Mouse (Mus musculus) yolk sac, embryonic 10.5 days (tissue): ENCODE data around the gene Rpl11.
A peak's percentile ranks its signal among the peaks of the same experiment; 100 is the strongest.

Experiments used
- DNase-seq: peaks from one replicate; pipeline ENCODE4 v3.0.0-alpha.2; 2017; ENCODE audit warnings: low spot score

Gene Rpl11

DNA sequence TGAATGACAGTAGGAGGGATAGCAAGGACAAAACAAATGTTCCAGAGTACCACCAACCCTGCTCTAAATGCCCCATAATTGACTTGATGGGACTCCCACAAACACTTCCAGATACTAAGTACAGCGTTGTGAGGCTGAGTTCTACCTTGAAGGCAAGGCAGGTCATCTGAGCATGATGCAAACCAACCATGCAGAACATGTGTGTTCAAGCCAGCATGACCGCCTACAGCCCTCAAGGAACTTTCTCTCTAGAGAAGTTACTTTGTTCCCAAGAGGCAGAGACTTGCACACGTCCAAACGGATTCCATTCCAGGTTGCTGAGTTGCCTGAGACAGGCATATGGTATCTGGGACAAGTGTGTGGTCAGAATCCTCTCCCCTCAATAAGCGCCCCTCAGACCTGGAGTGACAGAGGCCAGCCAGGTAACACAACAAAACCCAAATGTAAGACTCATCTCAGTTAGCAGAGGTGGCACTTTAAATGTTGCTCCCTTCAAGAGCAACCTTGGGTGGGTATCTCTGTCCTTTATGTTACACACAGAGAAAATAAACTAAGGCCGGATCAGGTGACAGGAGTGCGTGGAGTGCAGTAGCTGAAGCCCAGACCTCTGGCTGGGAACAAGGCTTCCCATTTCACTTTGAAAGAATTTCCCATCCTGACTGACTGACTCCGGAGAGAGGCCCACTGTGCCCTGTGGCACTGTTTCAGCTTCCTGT is 25.7 kb downstream of the Rpl11 start:
- DNase-seq: no peak

DNA sequence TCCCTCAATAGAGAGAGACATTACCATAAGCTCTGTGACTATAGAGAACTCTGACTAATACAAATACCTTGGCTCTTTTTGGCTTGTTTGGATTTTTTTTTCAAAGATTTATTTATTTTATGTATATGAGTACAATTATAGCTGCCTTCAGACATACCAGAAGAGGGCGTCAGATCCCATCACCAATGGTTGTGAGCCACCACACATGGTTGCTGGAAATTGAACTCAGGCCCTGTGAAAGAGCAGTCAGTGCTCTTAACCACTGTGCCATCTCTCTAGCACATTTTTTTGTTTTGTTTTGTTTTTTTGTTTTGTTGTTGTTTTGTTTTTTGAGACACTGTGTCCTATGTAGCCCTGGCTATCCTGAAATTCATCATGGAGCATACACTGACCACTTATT is 27.9 kb downstream of the Rpl11 start:
- DNase-seq: no peak

GRCm38 (mm10) chr4:136022924-136023323 is 30.3 kb downstream of the Rpl11 start:
- DNase-seq: no peak

DNA sequence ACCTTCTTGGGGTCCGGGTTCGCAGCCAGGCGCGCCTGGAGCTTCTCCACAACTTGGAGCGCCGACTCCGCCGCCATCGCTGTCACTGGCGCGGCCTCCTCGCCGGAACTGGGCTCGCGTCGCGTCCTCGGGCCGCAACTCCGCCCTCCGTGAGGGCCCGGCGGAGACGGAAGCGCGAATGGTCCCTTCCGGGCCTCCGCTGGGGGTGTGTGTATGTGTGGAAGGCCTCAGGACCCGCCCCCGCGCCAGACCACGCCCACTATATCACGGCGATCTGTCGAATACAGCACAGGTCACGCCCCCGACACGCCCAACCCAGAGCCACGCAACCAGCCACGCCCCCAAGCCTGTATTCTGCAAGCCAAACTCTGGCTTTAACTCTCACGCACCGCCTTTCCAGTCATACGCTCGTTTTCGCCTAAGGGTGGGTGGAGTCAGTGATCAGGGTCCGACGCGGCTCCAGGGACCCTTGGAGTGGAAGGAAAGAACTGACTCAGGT is 31.6 kb downstream of the Rpl11 start, which contains the start of gene Eloa:
TSS of gene Eloa (minus strand) at position 215 of the 499 bp plus-strand sequence.
- DNase-seq: peak; percentile 100

GRCm38 (mm10) chr4:136020743-136021548 is 32.3 kb downstream of the Rpl11 start:
- DNase-seq: peak; percentile 51

DNA sequence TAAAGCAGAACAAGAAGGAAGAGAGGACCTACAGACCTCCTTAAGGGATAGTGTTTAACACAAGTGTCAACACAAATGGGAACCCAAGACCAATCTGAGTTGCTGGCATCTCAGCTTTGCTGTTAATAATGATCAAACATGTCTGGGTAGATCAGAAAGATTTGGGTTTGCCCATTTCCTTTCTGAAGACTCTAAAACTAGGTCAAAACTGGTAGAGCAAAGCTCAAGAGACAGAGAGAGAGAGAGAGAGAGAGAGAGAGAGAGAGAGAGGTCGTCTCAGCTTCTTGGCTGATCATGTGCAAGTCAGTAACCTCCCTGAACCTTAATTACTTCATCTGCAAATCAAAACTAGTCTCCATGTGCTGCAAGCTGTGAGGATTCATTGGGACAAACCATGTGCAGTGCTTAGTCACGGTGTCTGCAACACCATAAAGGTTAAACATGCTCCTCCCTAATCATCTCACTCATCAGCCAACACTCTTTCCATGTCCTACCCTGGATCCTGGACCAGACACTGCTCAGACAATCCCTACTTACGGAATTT is 37.1 kb downstream of the Rpl11 start:
- DNase-seq: no peak

DNA sequence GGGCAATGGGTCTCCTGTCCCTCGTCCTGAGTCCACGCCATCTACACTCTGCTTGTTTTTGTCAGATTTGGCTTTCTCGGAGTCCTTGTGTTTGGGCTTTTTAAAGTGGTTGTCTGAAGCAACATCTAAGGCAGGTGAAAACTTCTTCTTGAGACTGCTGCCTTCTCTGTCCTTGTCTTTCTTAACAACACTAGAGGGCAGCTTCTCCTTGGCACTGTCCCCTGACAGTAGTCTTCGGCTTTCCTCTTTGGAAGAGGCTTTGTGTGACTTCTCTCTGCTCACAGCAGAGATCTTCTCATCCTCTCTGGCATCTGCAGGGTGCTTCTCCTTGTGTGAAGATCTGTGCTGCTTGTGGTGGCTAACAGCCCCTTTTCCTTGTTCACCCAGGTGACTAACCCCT is 42.6 kb downstream of the Rpl11 start:
- no peak for DNase-seq

DNA sequence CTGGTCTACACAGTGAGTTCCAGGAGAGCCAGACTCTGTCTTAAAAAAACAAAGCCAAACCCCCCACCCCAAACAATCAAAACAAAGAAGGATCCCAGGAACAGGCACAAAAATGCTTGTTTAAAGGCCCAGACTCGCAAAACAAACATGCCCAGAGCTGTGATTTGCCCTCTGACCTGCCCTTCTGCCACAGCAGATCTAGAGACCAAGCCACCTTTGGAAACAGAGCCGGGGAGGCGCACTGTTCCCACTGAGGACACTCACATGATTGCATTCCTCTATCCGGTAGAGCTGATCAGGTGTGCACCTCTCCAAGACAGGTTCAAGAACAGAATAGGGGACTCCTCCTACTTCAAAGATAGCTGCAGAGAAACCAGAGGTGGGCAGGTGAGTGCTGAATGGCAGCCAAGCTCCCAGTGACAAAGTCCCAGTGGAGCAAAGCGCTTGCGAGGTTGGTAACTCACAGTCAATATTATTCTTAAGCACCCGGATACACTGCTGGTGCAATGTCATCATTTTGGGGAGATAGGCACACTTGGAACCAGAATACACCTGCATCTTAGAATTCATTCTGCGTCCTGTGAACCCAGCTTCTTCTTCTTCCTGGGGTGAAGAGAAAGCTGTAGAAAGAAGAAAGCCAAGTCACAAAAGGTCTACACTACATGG is 44.3 kb downstream of the Rpl11 start:
- peak; percentile 82 for DNase-seq

DNA sequence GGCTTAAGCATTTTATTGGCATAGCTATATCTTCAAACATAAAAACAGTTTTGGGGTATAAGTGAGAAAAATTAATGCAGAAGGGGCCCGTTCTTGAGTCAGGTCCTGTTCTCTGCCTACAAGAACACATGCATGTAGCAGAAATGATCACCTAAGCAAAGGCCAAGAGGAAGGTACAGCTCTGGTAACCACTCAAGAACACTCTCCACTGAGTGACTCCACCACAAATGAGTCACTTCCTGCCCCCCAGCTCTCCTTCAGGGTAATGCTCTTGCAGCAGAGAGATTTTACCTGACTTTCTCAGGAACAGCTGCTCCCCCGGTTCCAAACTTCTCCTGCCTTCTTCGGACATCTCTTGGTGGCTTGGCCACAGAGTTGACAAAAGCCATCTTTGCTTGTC is 46.4 kb downstream of the Rpl11 start:
- DNase-seq: no peak

DNA sequence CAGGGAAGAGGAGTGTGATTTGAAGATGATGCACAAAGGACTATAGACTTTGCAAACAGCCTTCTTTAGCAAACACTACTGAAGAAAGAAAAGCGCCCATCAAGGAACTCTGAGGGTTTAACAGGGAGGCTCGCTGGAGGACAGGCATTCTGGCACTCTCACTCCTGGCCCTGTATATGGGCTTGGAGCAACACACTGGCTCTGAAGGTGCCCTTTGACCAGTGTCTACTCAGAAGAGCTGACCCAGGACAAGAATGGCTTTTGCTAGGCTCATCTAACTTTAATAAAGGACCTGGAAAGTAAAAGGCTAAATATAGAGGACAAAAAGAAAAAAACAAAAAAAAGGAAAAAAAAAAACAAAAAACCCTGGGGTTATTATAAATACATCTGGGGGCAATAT is 48.3 kb downstream of the Rpl11 start:
- DNase-seq: no peak

DNA sequence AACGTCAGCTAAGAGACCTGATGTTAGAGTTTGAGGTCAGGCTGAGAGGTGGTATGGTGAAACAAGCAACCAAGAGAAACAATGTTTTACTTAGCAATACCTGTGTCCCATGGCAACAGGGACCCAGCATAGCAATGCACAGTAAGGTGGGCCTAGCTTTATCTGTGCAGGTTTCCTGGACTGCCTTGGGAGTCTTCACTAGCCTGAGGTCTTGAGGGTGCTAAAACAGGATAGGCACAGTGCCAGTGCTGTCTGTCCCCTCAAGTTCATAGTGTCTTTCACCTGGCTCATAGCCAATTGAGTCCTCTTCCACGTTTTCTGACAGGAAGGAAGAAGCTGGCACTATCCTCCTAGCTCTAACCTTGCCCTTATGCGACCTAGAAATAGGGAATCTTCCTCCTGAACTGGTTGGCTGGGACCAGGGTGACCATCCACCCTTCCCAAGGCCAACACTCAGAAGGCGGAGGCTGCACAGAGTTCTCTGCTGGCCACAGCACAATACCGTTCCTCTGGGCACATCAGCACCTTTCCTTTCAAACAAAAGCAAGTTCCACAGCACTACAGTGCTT is 49.0 kb downstream of the Rpl11 start:
- no peak for DNase-seq

DNA sequence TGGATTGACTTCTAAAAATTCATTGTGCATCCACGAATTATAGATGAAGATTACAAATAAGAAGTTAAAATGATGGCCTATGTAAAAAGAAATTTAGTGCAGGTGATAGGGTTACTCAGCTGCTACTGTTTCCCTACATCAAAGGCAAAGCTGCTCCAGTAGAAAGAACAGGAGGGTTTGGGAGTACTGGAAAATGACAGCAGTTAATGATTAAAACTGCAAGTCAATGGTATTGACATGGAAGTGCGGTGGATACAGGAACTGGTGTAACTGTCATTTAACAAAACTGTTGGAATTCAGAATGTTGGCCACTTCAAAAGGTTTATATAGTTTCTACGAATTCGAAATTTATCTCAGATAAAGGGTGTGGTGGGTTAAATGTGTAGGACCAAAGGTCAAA is 58.1 kb downstream of the Rpl11 start:
- DNase-seq: no peak

DNA sequence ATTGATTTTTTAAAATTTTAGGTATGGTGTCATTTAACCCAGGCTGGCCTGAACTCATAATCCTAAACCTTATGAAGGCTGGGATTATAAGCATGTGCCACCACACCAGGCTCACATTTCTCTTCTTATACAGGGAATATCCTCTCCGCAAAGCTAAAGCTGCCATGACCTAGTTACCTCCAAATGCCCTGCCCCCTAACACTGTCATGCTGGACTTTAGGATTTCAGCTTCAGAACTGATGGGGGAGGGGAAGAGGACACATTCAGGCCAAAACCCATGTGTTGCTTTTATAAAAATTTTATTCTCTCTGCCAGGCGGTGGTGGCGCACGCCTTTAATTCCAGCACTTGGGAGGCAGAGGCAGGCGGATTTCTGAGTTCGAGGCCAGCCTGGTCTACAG is 59.3 kb downstream of the Rpl11 start:
- DNase-seq: no peak

GRCm38 (mm10) chr4:135987714-135988113 is 65.5 kb downstream of the Rpl11 start:
- no peak for DNase-seq

- peak; percentile 93 for DNase-seq
These were observed 66.1 kb downstream of the Rpl11 start, which contains the start of gene Pithd1 for GRCm38 (mm10) chr4:135986943-135987710. TSS of gene Pithd1 (minus strand) at chr4:135987264.

- no peak for DNase-seq
These were observed 66.8 kb downstream of the Rpl11 start for GRCm38 (mm10) chr4:135986301-135986942.

DNA sequence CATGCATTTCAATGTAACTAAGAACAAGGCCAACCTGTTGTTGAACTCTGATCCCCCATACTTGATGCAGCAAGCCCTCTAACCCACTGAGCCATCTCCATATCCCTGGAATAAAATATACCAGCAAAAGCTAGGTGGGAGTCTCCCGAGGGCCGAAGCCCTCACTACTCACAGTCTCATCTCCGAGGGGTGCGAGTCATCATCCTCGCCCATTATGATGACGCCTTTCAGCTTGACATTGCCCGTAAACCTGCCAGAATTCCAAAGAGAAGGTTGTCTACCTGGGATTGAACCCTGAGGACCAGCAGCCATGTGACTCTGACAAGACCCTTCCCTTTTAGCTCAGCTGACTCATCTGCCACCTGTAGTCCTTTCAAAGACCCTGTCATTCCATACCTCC is 67.5 kb downstream of the Rpl11 start:
- no peak for DNase-seq

DNA sequence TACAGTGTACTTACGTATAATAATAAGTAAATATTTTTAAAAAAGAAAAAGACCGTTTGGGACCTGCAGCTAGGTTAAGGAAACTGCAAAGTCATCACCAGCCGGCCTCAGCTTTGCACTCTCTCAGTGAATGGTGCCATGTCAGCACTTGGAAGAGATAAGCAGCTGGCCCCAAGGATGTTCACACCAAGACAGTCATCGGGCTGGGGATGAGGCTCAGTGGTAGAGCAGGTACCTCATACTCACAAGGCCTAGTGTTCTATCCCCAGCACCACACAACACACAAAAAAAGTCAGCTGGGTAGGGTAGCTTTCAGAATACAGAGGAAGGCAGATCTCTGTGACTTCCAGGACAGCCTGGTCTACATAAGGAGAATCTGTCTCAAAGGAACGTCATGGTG is 68.0 kb downstream of the Rpl11 start:
- peak; percentile 50 for DNase-seq

GRCm38 (mm10) chr4:135984556-135984955 is 68.7 kb downstream of the Rpl11 start:
- DNase-seq: no peak

GRCm38 (mm10) chr4:135981524-135982063 is 71.6 kb downstream of the Rpl11 start:
- no peak for DNase-seq
